Mouse (Mus musculus) heart, adult 2 months (tissue): ENCODE results near the gene Scamp3.
A peak's percentile ranks its signal among the peaks of the same experiment; 100 is the strongest.

Source experiments
- CTCF ChIP-seq: fragments of 200-600 bp; IDR thresholded peaks from 2 replicates; pipeline ENCODE4 v1.8.1; 2022; ENCODE audit warnings: antibody characterized with exemption, mild to moderate bottlenecking, moderate library complexity
- EP300 ChIP-seq: fragments of 200-500 bp; IDR thresholded peaks from 2 replicates; pipeline ENCODE4 v1.6.1; 2011; ENCODE audit warnings: low read depth, low read length, control low read depth; ENCODE audit not compliant: insufficient read depth
- POLR2A ChIP-seq: fragments of 200-500 bp; IDR thresholded peaks from 2 replicates; pipeline ENCODE4 v1.6.1; 2011; ENCODE audit warnings: mild to moderate bottlenecking, low read depth, low read length, control low read depth; ENCODE audit not compliant: insufficient read depth

- TF ChIP-seq POLR2A (peak; percentile 78), CTCF (no peak), EP300 (peak; percentile 89)
These were observed 25.2 kb downstream of the Scamp3 start, which contains the start of gene Gba for GRCm38 (mm10) chr3:89202253-89203141.
